Mouse (Mus musculus): ENCODE data around the gene Calcoco2. TPM values are rescaled to one million over a fixed set of nuclear protein-coding genes. Genes with fewer than 3 reads are reported as not detected.
A peak's percentile ranks its signal among the peaks of the same experiment; 100 is the strongest.

The Calcoco2 gene
- 0.17 and 0.22 TPM in 2 replicates for polyA plus RNA-seq (2015; fragmentation: Nextera tagmentation; extraction: Ambion mirVana)

- ATAC-seq = no peak
- Histone ChIP-seq H3K4me3 (replicated peaks; ENCODE audit: low read length) (no peak within 1 kb of the TSS), H3K4me1 (replicated peaks; ENCODE audit: control insufficient read depth, insufficient read depth, low read length) (no peaks in the 10 kb centered on the region), H3K9ac (replicated peaks; ENCODE audit: low read depth, low read length) (no peak within 1 kb of the TSS), H3K27ac (ENCODE audit: low read length) (no peak within 1 kb of the TSS), H3K36me3 (ENCODE audit: control insufficient read depth, insufficient read depth) (no peaks in the 10 kb centered on the region), H3K9me3 (ENCODE audit: control insufficient read depth, low read length) (no peaks in the 10 kb centered on the region), H3K27me3 (replicated peaks; ENCODE audit: control insufficient read depth, insufficient read depth, low read length) (no peaks in the 10 kb centered on the region), H3K4me2 (ENCODE audit: low read length) (no peak within 1 kb of the TSS)
- WGBS = 45% methylated on average over 14 of the region's 14 CpGs
Measured at GRCm38 (mm10) chr11:96111751-96112150, at the start of gene Calcoco2. TSS of gene Calcoco2 (minus strand) at chr11:96111964.

- H3K4me1 ChIP-seq (replicated peaks; ENCODE audit: control insufficient read depth, insufficient read depth, low read length) = peaks cover 4% of the 10 kb centered on the region; the same call in 1 of the 2 replicates
- WGBS = 70% methylated on average over 6 of the region's 6 CpGs
- no peaks in the 10 kb centered on the region for H3K36me3 ChIP-seq (ENCODE audit: control insufficient read depth, insufficient read depth)
- 0 out of 2 replicates have a peak, but pooled peaks cover 2% of the 10 kb centered on the region for H3K9me3 ChIP-seq (ENCODE audit: control insufficient read depth, low read length)
- H3K9ac ChIP-seq (replicated peaks; ENCODE audit: low read depth, low read length) = no peak overlapping the region
- no peak overlapping the region for H3K4me2 ChIP-seq (ENCODE audit: low read length)
- no peak for ATAC-seq
- H3K4me3 ChIP-seq (replicated peaks; ENCODE audit: low read length) = no peak overlapping the region
- H3K27ac ChIP-seq (ENCODE audit: low read length) = no peak overlapping the region
- H3K27me3 ChIP-seq (replicated peaks; ENCODE audit: control insufficient read depth, insufficient read depth, low read length) = peaks cover 25% of the 10 kb centered on the region
Measured at GRCm38 (mm10) chr11:96147471-96147870, 35.7 kb upstream of the Calcoco2 start.

- Histone ChIP-seq H3K27me3 (replicated peaks; ENCODE audit: control insufficient read depth, insufficient read depth, low read length) (peaks cover 25% of the 10 kb centered on the region), H3K4me1 (replicated peaks; ENCODE audit: control insufficient read depth, insufficient read depth, low read length) (peaks cover 4% of the 10 kb centered on the region; the same call in 1 of the 2 replicates), H3K9me3 (ENCODE audit: control insufficient read depth, low read length) (0 out of 2 replicates have a peak, but pooled peaks cover 2% of the 10 kb centered on the region), H3K4me2 (ENCODE audit: low read length) (peak overlapping the region; percentile 33), H3K9ac (replicated peaks; ENCODE audit: low read depth, low read length) (no peak overlapping the region), H3K36me3 (ENCODE audit: control insufficient read depth, insufficient read depth) (no peaks in the 10 kb centered on the region), H3K4me3 (replicated peaks; ENCODE audit: low read length) (no peak overlapping the region), H3K27ac (ENCODE audit: low read length) (no peak overlapping the region)
- peak; percentile 70 for ATAC-seq
- 2% methylated on average over 15 of the region's 15 CpGs for WGBS
Measured at GRCm38 (mm10) chr11:96145622-96146270, 34.0 kb upstream of the Calcoco2 start.

- 0 out of 2 replicates have a peak, but pooled peaks cover 1% of the 10 kb centered on the region for H3K9me3 ChIP-seq (ENCODE audit: control insufficient read depth, low read length)
- H3K4me2 ChIP-seq (ENCODE audit: low read length) = no peak overlapping the region
- no peak overlapping the region for H3K27ac ChIP-seq (ENCODE audit: low read length)
- H3K27me3 ChIP-seq (replicated peaks; ENCODE audit: control insufficient read depth, insufficient read depth, low read length) = peaks cover 25% of the 10 kb centered on the region
- ATAC-seq = no peak
- no peaks in the 10 kb centered on the region for H3K36me3 ChIP-seq (ENCODE audit: control insufficient read depth, insufficient read depth)
- H3K4me1 ChIP-seq (replicated peaks; ENCODE audit: control insufficient read depth, insufficient read depth, low read length) = peaks cover 4% of the 10 kb centered on the region; the same call in 1 of the 2 replicates
- no peak overlapping the region for H3K9ac ChIP-seq (replicated peaks; ENCODE audit: low read depth, low read length)
- no peak overlapping the region for H3K4me3 ChIP-seq (replicated peaks; ENCODE audit: low read length)
- WGBS = 44% methylated on average over 4 of the region's 4 CpGs
Measured at GRCm38 (mm10) chr11:96143766-96144165, 32.0 kb upstream of the Calcoco2 start.

GRCm38 (mm10) chr11:96140726-96141175, 29.0 kb upstream of the Calcoco2 start:
- Histone ChIP-seq H3K27ac (ENCODE audit: low read length) (no peak overlapping the region), H3K9ac (replicated peaks; ENCODE audit: low read depth, low read length) (no peak overlapping the region), H3K4me1 (replicated peaks; ENCODE audit: control insufficient read depth, insufficient read depth, low read length) (peaks cover under 1% of the 10 kb centered on the region; the same call in 1 of the 2 replicates), H3K4me2 (ENCODE audit: low read length) (no peak overlapping the region), H3K4me3 (replicated peaks; ENCODE audit: low read length) (no peak overlapping the region), H3K27me3 (replicated peaks; ENCODE audit: control insufficient read depth, insufficient read depth, low read length) (peaks cover 4% of the 10 kb centered on the region), H3K36me3 (ENCODE audit: control insufficient read depth, insufficient read depth) (no peaks in the 10 kb centered on the region), H3K9me3 (ENCODE audit: control insufficient read depth, low read length) (no peaks in the 10 kb centered on the region)
- no peak for ATAC-seq
- 58% methylated on average over 4 of the region's 4 CpGs for WGBS

GRCm38 (mm10) chr11:96135847-96136246, 24.1 kb upstream of the Calcoco2 start:
- WGBS = 87% methylated on average over 8 of the region's 8 CpGs
- Histone ChIP-seq H3K27me3 (replicated peaks; ENCODE audit: control insufficient read depth, insufficient read depth, low read length) (no peaks in the 10 kb centered on the region), H3K9me3 (ENCODE audit: control insufficient read depth, low read length) (no peaks in the 10 kb centered on the region), H3K9ac (replicated peaks; ENCODE audit: low read depth, low read length) (no peak overlapping the region), H3K4me3 (replicated peaks; ENCODE audit: low read length) (no peak overlapping the region), H3K4me1 (replicated peaks; ENCODE audit: control insufficient read depth, insufficient read depth, low read length) (no peaks in the 10 kb centered on the region), H3K36me3 (ENCODE audit: control insufficient read depth, insufficient read depth) (no peaks in the 10 kb centered on the region), H3K4me2 (ENCODE audit: low read length) (no peak overlapping the region), H3K27ac (ENCODE audit: low read length) (no peak overlapping the region)
- no peak for ATAC-seq

GRCm38 (mm10) chr11:96133239-96133865, 21.6 kb upstream of the Calcoco2 start, which contains the start of gene Ttll6:
TSS of gene Ttll6 (plus strand) at chr11:96133786.
- ATAC-seq = no peak
- Histone ChIP-seq H3K4me1 (replicated peaks; ENCODE audit: control insufficient read depth, insufficient read depth, low read length) (no peaks in the 10 kb centered on the region), H3K9me3 (ENCODE audit: control insufficient read depth, low read length) (no peaks in the 10 kb centered on the region), H3K4me3 (replicated peaks; ENCODE audit: low read length) (no peak within 1 kb of the TSS), H3K27me3 (replicated peaks; ENCODE audit: control insufficient read depth, insufficient read depth, low read length) (no peaks in the 10 kb centered on the region), H3K27ac (ENCODE audit: low read length) (no peak within 1 kb of the TSS), H3K4me2 (ENCODE audit: low read length) (0 out of 2 replicates have a peak within 1 kb of the TSS, but pooled peaks have one; percentile 0), H3K36me3 (ENCODE audit: control insufficient read depth, insufficient read depth) (no peaks in the 10 kb centered on the region), H3K9ac (replicated peaks; ENCODE audit: low read depth, low read length) (no peak within 1 kb of the TSS)
- WGBS = 17% methylated on average over 16 of the region's 16 CpGs

- Histone ChIP-seq H3K27me3 (replicated peaks; ENCODE audit: control insufficient read depth, insufficient read depth, low read length) (peaks cover 10% of the 10 kb centered on the region), H3K4me2 (ENCODE audit: low read length) (no peak overlapping the region), H3K9ac (replicated peaks; ENCODE audit: low read depth, low read length) (no peak overlapping the region), H3K36me3 (ENCODE audit: control insufficient read depth, insufficient read depth) (no peaks in the 10 kb centered on the region), H3K9me3 (ENCODE audit: control insufficient read depth, low read length) (no peaks in the 10 kb centered on the region), H3K4me1 (replicated peaks; ENCODE audit: control insufficient read depth, insufficient read depth, low read length) (no peaks in the 10 kb centered on the region), H3K4me3 (replicated peaks; ENCODE audit: low read length) (no peak overlapping the region), H3K27ac (ENCODE audit: low read length) (no peak overlapping the region)
- WGBS = 57% methylated on average over 10 of the region's 10 CpGs
- ATAC-seq = no peak
Measured at GRCm38 (mm10) chr11:96130606-96131005, 18.8 kb upstream of the Calcoco2 start.

- Histone ChIP-seq H3K36me3 (ENCODE audit: control insufficient read depth, insufficient read depth) (no peaks in the 10 kb centered on the region), H3K27me3 (replicated peaks; ENCODE audit: control insufficient read depth, insufficient read depth, low read length) (peaks cover 32% of the 10 kb centered on the region), H3K4me3 (replicated peaks; ENCODE audit: low read length) (peak overlapping the region; percentile 47), H3K4me1 (replicated peaks; ENCODE audit: control insufficient read depth, insufficient read depth, low read length) (peaks cover 6% of the 10 kb centered on the region), H3K4me2 (ENCODE audit: low read length) (peak overlapping the region; percentile 72), H3K9ac (replicated peaks; ENCODE audit: low read depth, low read length) (peak overlapping the region; percentile 40), H3K27ac (ENCODE audit: low read length) (no peak overlapping the region), H3K9me3 (ENCODE audit: control insufficient read depth, low read length) (no peaks in the 10 kb centered on the region)
- 3% methylated on average over 45 of the region's 45 CpGs for WGBS
- peak; percentile 36 for ATAC-seq
Measured at GRCm38 (mm10) chr11:96124052-96124914, 12.5 kb upstream of the Calcoco2 start.
